Mouse (Mus musculus) natural killer cell, adult 2 months (primary cell): ENCODE data around the gene Trim43a.
"Not testable (repeated sequence)": the region's sequence is repeated elsewhere in the genome, so short reads cannot be mapped to it uniquely, and the experiment has no call there.

Experiments used
- DNase-seq, 2 experiments: peaks; one replicate each; pipeline ENCODE4 v3.0.0; 2022; ENCODE audit warnings: low spot score in 2 of 2

The Trim43a gene

DNA sequence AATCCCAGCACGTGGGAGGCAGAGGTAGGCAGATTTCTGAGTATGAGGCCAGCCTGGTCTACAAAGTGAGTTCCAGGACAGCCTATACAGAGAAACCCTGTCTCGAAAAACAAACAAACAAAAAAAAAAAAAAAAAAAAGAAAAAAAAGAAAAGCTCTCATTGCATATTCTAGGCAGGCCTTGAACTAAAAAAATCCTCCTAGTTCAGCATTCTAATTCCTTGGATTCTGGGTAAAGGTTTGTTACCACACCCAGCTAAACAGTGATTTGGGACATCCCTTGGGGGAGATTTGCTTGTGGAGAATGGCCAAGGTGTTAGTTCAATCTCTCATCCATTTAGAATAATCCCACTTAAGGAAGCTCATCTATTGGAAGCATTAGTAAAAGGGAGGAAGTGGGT lies at the start of gene Trim43a:
TSS of gene Trim43a (plus strand) at position 301 of the 400 bp plus-strand sequence.
- DNase-seq: not testable (repeated sequence)

DNA sequence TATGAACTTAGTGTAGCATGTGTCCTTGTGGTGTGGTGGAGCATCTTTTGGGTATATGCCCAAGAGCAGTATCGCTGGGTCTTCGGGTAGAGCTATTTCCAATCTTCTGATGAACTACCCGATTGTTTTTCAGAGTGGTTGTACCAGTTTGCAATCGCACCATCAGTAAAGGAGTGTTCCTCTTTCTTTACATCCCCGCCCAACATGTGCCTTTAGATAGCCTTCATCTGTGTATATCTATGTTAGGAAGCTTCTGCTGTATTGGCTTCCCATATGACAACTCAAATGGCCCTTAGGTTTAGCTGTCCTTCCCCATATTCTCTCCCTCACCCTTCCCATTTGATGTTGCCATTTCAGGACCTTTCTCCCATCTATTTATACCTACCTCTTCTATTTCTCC lies 46.6 kb upstream of the Trim43a start:
- DNase-seq: no peak

DNA sequence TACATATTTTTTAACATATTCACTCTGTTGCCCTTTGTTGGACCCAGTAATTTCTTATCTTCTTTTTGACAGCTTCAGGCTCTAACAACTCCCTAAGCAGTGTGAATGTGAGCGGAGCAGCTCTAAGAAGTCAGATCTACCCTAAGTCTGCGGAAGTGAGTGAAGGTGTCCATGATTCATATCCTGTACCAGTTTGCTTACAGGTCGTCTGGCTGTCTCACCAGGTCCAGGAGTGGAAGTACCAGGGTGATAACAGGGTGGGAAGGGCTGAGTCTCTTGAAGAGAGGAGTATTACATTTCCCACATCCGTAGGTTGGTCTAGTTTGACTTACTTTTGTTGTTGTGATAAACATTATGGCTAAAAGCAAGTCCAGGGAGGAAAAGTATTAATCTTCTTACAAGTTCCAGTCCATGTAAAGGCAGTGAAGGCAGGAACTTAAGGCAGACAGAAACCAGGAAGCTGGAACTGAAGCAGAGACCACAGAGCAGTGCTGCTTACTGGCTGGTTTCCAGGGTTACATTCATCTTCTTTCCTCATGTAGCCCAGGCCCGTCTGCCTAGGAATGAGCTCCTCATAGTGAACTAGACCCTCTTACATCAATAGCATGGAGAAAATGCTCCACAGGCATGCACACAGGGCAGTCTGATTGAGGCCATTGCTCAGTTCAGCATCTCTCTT lies 41.0 kb upstream of the Trim43a start:
- DNase-seq: no peak

DNA sequence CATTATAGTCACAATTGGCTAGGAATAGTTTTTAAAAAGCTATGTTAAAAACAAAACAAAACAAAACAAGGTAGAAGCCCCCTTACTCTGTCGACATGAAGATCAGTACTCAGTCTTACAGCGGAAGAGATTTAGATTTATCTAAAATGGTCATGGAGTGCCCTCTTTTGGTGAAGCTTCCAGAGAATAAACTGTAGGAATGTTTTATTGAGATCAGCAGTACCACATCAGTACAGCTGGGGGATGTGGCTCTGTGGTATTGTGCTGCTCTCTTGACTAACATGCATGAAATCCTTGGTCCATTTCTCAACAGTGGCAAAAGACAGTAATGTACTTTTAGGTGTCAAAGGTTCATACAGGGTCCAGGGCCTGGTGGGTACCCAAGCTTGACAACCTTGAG lies 37.9 kb upstream of the Trim43a start:
- peak; percentile 2 to 38 for DNase-seq

DNA sequence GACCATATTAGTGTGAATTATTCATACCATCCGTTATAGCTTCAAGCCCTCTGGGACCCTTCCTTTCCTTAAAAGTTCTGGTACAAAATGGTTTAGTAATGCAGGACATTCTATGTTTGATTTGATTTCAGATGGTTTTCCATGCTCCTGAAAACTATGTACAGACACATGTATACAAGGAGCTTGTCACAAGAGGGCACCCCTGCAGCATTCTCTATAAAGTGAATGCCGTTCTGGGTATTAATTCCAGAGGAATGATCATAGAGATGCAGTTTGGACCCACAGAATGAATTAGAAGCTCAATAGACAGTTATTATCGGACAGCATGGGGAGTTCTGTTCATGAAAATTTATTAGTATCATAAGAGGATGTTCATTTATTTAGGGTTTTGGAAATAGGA lies 35.2 kb upstream of the Trim43a start:
- DNase-seq: no peak

DNA sequence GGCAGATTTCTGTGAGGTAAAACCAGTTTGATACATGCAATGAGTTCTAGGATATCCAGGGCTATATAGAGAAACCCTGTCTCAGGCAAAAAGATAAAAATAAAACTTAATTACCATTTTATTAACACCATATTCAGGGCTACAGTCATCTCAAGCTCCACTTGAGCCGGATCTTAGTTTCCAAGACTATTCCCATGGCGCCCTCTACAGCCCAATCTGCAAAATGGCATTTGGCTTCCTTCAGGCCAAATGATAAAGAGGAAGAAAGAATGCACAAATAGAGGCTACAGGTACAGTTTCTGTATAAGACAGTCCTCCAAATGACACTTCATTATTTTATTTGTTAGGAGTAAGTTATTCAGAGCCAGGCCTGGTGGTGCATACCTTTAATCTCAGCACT lies 34.5 kb upstream of the Trim43a start:
- DNase-seq: peak; percentile 55 to 67

DNA sequence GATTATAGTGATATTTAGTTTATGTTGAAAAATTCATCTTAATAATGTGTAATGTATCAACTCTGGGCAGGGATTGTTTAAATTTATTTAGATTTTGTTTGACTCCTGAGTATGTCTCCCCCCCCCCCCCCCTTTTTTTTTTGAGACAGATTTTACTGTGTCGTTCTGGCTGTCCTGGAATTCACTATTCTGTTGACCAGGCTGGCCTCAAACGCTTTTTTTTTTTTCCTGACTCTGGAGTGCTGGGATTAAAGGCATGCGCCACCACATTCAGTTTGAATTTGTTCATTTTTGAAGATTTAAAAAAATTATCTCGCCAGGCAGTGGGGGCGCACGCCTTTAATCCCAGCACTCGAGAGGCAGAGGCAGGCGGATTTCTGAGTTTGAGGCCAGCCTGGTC lies 34.0 kb upstream of the Trim43a start:
- DNase-seq: no peak

DNA sequence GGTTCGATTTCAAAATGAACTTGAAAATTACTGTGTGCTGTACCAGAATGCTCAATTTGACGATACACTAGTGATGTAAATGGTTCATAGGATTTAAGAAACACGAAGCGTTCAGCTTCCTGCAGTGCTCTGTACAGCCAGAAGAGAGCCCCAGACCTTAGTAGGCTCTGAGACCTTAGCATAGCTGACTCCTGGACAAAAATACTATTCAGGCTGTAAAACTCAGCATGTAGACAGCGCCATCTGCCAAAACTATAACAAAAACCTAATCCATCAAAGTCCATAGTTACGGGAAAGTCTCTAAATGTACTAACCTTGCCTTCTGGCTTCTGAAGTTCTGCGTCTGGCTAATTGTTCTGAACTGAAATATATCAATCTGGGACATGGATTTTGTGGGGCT lies 33.4 kb upstream of the Trim43a start:
- peak; percentile 28 to 48 for DNase-seq

DNA sequence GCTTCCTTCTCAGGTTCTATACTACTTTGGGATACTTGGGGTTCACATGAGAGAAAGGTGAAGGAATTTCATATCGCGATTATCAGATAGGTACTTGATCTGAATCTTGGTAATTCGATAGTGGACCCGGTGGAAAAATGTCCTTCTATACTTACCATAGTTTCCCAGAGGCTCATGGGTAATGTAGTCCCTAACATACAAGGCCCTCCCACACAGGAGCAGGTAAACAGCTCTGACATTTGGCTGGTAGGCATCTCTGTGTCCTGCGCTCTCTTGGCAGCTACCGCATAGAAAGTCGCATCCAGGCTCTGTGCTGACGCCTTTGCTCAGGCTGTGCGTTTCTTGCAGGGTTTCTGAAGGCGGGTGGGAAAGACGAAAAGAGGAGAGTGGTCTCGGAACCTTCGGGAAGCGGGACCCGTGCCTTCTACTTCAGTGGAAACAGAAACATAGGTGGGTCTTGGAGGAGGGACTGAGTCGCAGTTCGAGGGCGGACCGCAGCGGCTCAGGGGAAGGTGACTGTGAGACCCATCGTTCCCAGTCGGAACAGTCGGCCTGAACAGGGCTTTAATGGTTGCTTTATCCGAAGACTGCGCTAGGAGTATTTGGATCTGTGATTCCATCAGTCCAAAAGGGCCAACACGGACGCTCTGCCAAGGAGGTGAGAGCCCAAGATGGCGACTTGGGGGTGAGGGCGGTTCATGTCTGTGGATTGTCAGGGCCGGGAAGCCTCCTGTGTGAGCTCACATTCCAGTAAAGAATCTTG lies 32.7 kb upstream of the Trim43a start, which contains the start of gene Zfp949:
TSS of gene Zfp949 (plus strand) at position 170 of the 763 bp plus-strand sequence.
- peak; percentile 68 for DNase-seq

DNA sequence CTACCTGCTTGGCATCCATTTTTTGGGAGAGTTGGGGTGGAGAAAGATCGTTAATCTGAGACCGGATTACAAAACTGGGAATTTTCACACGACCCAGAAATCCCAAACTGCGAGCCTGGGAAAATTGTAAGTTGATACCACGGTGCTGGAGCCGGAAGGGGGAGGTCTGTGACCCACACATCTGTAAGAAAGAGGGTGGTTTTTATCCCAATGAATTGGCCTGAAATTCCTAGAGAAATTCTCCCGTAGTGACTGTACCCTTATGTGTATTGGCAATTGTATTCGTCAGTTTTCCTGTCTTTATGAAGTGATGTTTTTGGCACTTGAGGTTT lies 32.1 kb upstream of the Trim43a start:
- DNase-seq: no peak

DNA sequence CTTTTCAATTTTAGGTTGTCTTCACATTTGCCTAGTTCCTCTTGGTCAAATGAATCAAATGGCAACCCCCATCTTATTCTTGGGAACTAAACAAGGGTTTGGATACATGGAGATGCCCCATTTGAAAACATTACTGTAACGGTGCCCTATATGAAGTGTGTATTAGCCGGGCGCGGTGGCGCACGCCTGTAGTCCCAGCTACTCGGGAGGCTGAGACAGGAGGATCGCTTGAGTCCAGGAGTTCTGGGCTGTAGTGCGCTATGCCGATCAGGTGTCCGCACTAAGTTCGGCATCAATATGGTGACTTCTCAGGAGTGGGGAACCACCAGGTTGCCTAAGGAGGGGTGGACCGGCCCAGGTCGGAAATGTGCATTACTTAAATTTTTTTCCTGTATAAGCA lies 27.6 kb upstream of the Trim43a start:
- no peak for DNase-seq

DNA sequence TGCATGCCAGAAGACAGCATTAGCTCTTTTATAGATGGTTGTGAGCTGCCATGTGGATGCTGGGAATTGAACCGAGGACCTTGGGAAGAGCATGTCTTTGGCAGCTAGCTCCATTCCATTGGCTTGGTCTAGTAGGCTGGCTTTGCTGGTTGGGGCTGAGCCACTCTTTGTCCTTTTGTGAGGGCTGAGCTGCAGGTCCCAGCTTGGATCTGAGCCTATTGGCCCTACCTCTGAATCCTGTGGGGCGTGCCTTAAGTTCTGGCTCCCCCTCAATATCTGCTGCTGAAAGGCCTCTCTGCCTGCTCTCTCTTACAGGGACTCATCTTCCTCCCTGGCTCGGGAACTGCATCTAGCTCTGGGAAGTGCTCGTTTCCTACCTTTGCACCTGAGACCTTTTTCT lies 22.5 kb upstream of the Trim43a start:
- DNase-seq: no peak

DNA sequence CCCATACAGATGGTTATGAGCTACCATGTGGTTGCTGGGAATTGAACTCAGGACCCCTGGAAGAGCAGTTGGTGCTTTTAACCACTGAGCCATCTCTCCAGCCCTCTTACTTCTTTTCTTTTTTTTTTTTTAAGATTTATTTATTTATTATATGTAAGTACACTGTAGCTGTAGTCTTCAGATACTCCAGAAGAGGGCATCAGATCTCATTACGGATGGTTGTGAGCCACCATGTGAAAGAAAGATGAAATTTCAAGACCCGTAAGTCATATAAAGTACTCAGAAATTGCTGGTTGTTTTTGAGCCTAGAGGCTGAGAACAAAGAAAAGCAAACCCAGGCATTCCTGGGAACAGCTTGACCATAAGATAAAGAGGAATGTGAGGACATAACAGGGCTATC lies 19.2 kb upstream of the Trim43a start:
- not testable (repeated sequence) for DNase-seq

DNA sequence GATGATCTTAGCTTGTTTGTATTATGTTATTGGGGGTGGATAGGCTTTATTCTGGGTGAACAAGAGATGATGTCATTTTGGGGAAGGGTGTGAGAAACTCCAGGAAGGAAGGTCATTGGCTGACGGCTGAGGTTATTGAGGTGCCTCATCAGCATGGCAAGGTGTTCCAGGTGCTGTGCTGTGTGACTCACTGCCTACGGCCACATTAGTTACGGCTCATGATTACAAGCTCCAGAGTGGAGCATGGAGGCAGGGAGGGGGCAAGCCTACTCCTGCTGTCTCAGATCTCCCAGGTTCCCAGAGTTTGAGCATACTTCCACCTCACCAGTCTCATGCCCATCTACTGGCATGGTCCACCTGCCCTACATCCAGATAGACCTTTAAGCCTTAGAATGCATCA lies 10.2 kb upstream of the Trim43a start:
- not testable (repeated sequence) for DNase-seq

DNA sequence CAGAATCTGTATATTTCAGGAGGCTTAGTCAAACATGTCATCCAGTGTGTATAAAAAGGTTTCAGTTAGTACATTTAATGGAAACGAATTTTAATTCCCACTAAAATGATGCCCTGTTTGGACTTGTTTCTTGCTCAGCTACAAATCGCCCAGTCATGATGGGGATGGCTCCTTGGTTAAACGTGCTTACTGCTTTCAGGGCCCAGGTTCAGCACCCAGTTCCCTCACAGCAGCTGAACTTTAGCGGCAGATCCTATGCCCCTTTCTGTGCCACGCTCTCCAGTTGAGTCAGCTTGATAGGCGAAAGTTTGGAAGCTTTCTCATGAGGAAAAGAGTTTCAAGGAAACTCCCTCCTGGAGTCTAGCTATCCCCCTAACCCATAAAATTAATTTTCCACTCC lies 13.0 kb downstream of the Trim43a start:
- DNase-seq: not testable (repeated sequence)

DNA sequence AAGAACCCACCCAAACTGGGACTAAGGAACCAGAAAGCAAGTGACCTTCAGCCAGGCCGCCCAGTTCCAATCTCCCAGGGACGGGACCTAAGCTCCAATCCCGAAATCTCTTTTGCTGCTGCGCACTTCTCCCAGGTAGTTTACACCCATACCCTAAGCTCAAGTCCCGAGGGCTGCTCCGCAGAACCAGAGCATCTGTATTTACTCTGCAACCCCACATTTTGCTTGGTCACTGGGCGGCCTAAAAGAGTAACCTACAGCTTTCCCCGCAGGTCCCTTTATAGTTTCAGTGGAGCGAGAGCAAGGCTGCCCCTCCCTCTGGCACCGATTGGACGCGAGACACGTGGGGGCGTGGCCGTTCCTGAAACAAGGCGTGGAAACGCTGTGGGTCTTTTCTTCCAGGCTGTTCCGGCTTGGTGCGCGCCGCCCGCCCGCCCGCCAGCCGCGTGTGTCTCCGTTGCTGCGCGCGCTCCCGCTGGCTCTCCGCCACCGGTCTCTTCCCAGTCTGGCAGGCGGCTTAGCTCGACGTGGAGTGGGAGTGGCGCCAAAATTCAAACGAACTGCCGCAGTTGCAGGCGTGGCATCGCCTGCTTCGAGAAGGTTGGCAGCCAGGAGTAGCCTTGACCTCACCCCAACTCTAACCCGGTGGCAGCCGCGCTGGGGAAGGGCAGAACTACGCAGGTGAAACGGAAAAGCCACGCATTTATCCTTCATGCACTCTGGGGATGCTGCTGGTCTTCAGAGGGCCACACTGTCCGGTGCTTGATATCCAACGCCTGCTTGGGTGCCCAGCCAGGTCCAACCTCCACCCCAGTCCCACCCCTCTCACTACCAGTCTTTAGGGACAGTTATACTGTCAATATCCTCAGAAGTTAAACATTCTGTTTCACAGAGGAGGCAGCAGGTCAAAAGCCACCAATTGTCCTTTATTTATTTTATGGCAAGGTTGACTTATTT lies 18.8 kb downstream of the Trim43a start:
- DNase-seq: peak; percentile 71 to 82

DNA sequence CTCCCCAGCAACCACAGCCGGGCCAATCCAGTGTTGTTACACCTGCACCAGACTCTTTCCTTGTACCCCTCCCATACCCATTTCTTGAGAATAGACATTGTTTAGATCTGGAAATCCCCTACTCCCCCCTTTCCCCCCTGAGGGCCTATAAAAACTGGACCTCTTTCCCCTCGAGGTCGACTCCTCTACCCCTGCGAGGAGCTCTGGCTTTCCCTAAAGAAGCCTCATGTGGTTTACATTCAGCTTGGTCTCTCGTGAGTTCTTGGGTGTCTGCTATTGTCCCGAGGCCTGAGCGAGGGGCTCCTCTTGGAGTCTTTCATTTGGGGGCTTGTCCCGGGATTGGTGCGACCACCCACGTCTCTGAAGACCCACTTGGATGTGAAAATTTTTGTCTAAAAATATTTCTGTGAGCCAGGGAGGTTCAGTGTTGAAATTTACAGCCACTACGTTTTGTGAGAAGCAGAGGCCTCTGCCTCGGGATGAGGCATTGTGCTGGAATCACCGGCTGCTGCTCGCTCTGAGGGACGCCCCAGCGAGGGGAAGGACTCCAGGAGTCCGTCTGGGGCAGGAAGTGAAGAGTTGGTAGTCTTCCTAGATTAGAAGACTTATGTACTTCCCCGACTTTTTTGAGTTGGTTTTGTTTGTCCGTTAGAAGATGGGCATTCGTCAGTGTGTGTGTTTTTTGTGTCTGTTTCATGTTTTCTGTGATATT lies 45.3 kb downstream of the Trim43a start:
- not testable (repeated sequence) for DNase-seq

DNA sequence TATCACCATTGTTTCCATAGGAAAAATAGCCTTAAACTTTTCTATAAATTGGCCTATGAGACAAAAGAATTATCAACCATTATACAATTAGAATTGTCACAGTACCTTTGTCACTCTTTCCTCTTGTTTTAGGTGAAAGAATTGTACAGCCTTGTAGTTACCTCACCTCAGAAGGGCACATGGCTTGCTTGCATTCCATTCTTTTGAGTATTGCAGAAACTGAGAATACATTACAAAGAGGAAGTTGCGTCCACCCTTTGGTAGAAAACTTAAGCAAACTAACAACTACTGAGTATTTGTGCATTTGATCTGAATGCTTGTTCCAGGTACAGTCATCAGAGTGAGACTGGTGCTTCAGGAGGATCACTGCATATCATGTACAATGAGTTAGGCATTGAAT lies 57.4 kb downstream of the Trim43a start:
- DNase-seq: not testable (repeated sequence)
